Mouse (Mus musculus): ENCODE data around the gene Ttc7b. TPM values are rescaled to one million over a fixed set of nuclear protein-coding genes. Genes with fewer than 3 reads are reported as not detected.
A peak's percentile ranks its signal among the peaks of the same experiment; 100 is the strongest.

Ttc7b gene
- polyA plus RNA-seq, 1 experiment from 2014 or later = 4.3 TPM

DNA sequence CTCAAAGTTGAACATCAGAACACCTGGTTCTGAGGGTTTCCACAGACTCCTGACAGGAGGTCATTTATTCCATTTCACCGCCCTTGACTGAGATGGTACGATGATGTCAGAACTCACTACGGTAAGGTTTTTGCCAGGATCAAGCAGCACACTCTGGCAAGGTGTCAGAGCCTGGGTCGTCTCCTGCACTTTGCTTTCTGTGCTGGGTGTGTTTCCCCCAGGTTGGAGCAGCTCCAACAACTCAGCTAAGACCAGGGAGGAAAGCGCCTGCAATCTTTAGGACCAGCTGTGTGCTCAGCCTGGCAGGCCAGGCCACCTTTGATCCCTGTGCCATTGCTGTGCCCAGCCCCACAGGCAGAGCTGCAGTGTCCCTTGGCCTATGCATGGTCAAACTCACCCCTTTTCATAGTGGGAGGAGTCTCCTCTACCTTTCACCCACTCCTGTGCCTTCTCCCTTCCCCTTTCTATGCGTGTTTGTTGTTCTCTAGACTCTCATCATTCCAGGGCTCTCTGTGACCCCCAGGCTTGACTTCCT lies 98.3 kb downstream of the Ttc7b start:
- Histone ChIP-seq H3K9ac (no peak overlapping the region), H3K27ac (no peak overlapping the region), H3K4me2 (no peak overlapping the region), H3K4me3 (replicated peaks) (no peak overlapping the region), H3K36me3 (no peaks in the 10 kb centered on the region; the same call in 1 of the 2 replicates), H3K27me3 (no peaks in the 10 kb centered on the region), H3K4me1 (peaks cover 15% of the 10 kb centered on the region; the same call in 1 of the 2 replicates), H3K9me3 (replicated peaks) (no peaks in the 10 kb centered on the region)
- 0 out of 2 replicates have a peak, but pooled peaks have one; percentile 38 for ATAC-seq (replicated peaks; ENCODE audit: low FRiP score)
- 53% methylated on average over 6 of the region's 6 CpGs for WGBS

DNA sequence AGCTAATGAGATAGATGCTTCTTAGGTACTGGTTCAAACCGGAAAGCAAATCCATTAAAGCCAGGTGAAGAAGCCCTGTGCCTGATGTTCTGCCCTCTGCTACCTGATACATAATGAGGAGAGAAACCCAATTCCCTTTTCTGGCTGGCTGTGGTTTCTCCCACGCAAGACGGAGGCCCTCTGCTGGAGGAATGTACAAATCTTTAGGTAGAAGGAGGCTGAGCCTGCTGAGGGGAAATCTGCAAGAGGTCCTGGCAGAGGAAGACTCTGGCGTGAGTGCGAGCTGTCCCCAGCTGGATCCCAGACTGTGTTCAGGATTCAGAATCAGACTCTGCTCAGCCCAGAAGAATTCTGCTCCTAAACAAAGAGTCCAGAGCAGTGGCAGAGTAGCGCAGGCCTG lies 99.1 kb downstream of the Ttc7b start:
- Histone ChIP-seq H3K4me2 (no peak overlapping the region), H3K36me3 (no peaks in the 10 kb centered on the region; the same call in 1 of the 2 replicates), H3K9me3 (replicated peaks) (no peaks in the 10 kb centered on the region), H3K27ac (no peak overlapping the region), H3K4me3 (replicated peaks) (no peak overlapping the region), H3K4me1 (peaks cover 15% of the 10 kb centered on the region; the same call in 1 of the 2 replicates), H3K9ac (no peak overlapping the region), H3K27me3 (no peaks in the 10 kb centered on the region)
- 46% methylated on average over 6 of the region's 6 CpGs for WGBS
- peak; percentile 48; the same call in 1 of the 2 replicates for ATAC-seq (replicated peaks; ENCODE audit: low FRiP score)

DNA sequence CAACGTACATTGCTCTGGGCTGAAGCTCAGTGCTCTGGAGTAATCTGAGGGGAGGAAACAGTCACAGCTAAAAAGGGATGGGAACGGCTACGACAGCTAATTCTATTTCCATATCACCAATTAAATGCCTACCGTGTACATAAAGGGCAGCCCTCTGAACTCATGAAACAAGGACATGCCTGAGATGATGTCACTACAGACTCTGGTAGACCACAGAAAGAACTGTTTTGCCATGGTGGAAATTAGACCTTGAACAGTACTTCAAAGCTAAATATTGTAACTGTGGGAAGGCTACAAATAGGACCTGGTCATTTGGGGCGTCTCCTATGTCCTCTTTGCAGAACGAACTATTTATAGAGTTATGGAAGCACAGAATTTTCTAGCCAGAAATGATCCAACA lies 99.7 kb downstream of the Ttc7b start:
- no peak overlapping the region for H3K4me2 ChIP-seq
- no peaks in the 10 kb centered on the region for H3K9me3 ChIP-seq (replicated peaks)
- H3K4me3 ChIP-seq (replicated peaks) = no peak overlapping the region
- no peak overlapping the region for H3K9ac ChIP-seq
- H3K4me1 ChIP-seq = peaks cover 10% of the 10 kb centered on the region; the same call in 1 of the 2 replicates
- WGBS = 85% methylated on average over 6 of the region's 6 CpGs
- H3K36me3 ChIP-seq = no peaks in the 10 kb centered on the region; the same call in 1 of the 2 replicates
- no peaks in the 10 kb centered on the region for H3K27me3 ChIP-seq
- ATAC-seq (replicated peaks; ENCODE audit: low FRiP score) = no peak
- H3K27ac ChIP-seq = no peak overlapping the region

DNA sequence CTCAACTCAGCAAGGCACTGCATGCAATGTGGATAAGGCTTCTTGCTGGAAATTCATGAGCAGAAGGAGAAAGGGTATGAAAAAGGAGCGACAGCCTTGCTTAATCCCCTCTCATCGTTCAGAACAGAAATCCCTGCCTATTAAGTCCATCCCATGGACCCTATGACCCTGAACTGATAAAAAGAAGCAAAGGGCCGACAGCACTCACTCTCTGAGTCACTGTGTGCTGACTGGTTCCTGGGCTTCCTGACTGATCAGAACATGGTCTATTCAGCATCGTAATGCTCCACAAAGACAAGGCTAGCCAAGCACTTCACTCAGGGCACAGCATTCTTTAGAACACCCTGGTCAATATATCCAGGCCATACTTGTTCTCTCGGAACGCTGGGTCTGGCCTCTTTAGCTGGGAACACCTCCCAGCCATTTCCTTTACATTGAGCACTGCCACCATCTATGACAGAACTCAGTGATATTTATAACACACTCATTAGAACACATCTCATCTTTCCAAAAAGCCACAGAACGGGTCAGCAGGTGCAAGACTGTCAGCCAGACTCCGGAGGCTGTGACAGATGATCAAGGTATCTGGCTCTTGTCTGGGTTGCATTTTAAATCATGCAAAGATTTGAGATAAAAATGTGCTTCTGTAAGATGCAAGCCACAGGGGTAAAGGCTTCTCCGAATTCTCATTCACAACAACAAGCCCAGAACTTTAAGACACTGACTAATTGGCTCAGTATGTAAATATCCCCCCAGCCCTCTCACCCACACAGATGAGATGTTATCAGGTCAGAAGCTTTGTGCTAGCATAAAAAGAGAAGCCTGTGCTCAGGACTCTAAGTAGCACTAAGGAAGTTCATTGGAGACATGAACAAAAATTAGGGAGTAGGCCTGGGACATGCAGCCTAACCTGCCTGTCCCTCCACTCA lies 100.4 kb downstream of the Ttc7b start:
- Histone ChIP-seq H3K4me1 (peaks cover 8% of the 10 kb centered on the region; the same call in 1 of the 2 replicates), H3K36me3 (no peaks in the 10 kb centered on the region; the same call in 1 of the 2 replicates), H3K9me3 (replicated peaks) (no peaks in the 10 kb centered on the region), H3K27me3 (no peaks in the 10 kb centered on the region), H3K27ac (no peak overlapping the region), H3K4me3 (replicated peaks) (no peak overlapping the region), H3K4me2 (no peak overlapping the region), H3K9ac (no peak overlapping the region)
- ATAC-seq (replicated peaks; ENCODE audit: low FRiP score) = no peak
- 55% methylated on average over 9 of the region's 9 CpGs for WGBS

DNA sequence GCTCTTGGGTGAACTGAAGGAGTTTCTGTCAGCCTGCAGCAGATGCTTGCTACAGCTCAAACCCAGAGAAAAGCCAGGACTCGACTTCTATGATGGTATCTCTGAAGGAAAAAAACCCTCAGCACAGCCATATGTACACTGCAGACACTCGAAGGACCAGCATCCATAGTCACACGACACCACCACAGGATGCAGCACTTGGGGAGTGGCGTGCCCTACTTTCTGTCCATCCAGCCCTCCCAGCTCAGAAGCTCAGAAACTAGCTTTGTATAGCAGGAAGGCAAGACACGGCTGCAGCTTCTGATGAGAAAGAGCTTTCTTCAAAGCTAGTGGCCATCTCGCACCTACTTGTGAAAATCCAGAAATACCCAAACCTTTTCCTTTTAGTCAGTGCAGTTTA lies 104.8 kb downstream of the Ttc7b start:
- Histone ChIP-seq H3K4me1 (peaks cover 7% of the 10 kb centered on the region), H3K36me3 (peaks cover 26% of the 10 kb centered on the region), H3K4me3 (replicated peaks) (no peak overlapping the region), H3K9ac (no peak overlapping the region), H3K9me3 (replicated peaks) (no peaks in the 10 kb centered on the region), H3K27me3 (no peaks in the 10 kb centered on the region), H3K4me2 (no peak overlapping the region), H3K27ac (no peak overlapping the region)
- WGBS = 40% methylated on average over 6 of the region's 6 CpGs
- ATAC-seq (replicated peaks; ENCODE audit: low FRiP score) = no peak

DNA sequence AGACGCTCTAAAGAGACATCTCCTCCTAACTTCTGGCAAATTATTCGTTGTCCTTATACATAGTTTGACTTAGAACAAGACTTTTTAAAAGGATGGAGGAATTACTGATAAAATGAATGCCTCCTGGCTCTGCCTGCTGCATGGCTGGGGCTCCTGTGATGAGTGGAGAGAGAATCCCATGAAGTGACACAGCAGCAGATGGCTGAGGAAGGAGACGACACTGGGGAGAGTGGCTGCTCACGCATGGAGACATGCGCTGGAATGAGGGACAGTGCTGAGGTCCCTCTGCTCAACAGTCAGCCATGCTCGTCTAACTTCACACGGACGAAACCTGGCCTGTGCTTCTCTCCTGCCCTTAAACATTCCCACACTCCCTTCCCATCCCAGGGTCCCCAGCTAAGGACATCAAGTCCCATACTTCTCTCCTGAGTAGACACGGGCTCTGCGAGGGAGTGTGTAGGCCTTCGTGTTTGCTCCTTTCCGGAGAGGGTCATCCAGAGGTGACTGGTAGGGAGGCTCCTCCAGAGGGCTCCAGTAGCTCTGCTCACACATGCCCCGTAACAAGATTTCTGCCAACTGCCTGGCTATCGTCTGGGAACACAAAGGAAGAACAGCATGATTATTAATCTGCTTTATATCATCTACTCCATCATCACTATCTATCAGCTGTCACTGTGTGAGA lies 105.8 kb downstream of the Ttc7b start:
- Histone ChIP-seq H3K27ac (no peak overlapping the region), H3K9ac (no peak overlapping the region), H3K27me3 (no peaks in the 10 kb centered on the region), H3K4me3 (replicated peaks) (no peak overlapping the region), H3K36me3 (peaks cover 26% of the 10 kb centered on the region), H3K9me3 (replicated peaks) (no peaks in the 10 kb centered on the region), H3K4me2 (no peak overlapping the region), H3K4me1 (peaks cover 7% of the 10 kb centered on the region)
- ATAC-seq (replicated peaks; ENCODE audit: low FRiP score) = peak; percentile 84; the same call in 1 of the 2 replicates
- WGBS = 43% methylated on average over 14 of the region's 14 CpGs

DNA sequence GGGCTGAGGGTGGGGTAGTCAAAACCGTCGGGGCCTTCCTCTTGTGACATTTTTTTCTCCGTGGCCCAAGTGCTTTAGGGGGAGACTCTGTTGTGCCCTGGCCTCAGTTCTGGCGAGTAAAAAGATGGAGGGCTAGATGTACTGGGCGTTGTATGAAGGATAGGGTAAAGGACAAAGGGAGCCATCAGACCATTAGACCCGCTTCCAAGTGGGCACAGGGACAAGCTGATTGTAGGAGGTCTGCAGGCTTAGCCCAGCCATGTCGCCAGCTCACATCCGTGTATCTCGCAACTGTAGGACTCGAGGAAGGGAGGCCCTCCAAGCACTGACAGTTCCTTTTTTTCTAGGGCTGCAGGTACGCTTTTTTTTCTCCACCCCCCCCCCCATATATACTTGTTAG lies 111.9 kb downstream of the Ttc7b start:
- 87% methylated on average over 11 of the region's 11 CpGs for WGBS

DNA sequence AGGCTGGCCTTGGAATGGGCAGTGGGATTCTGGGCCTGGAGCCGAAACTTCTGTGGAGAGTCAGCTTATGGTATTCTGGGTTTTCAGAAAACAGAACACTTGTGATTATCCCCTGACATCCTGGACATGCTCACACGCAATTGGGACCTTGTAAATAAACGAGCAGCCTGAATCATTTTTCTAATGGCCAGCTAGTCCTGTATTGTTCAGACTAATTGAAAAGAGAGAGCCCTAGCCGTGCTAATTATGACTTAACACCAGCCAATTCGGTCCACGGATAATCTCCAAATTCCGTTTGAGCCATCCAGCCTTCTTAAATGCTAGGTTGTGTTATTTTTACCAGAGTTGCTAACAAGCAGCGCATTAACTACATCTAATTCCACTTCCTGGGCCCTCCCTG lies 112.5 kb downstream of the Ttc7b start:
- Histone ChIP-seq H3K4me2 (no peak overlapping the region), H3K9me3 (replicated peaks) (no peaks in the 10 kb centered on the region), H3K36me3 (peaks cover 11% of the 10 kb centered on the region; the same call in 1 of the 2 replicates), H3K9ac (no peak overlapping the region), H3K4me1 (0 out of 2 replicates have a peak, but pooled peaks cover 2% of the 10 kb centered on the region), H3K27me3 (no peaks in the 10 kb centered on the region), H3K4me3 (replicated peaks) (no peak overlapping the region), H3K27ac (no peak overlapping the region)
- no peak for ATAC-seq (replicated peaks; ENCODE audit: low FRiP score)
- WGBS = 79% methylated on average over 8 of the region's 8 CpGs

More for the DNA sequence above, 111.9 kb downstream of the Ttc7b start:
- no peaks in the 10 kb centered on the region for H3K9me3 ChIP-seq (replicated peaks)
- H3K27ac ChIP-seq = no peak overlapping the region
- peaks cover 13% of the 10 kb centered on the region for H3K36me3 ChIP-seq
- ATAC-seq (replicated peaks; ENCODE audit: low FRiP score) = no peak
- H3K27me3 ChIP-seq = no peaks in the 10 kb centered on the region
- H3K4me3 ChIP-seq (replicated peaks) = no peak overlapping the region
- H3K4me1 ChIP-seq = 0 out of 2 replicates have a peak, but pooled peaks cover 2% of the 10 kb centered on the region
- H3K9ac ChIP-seq = no peak overlapping the region
- no peak overlapping the region for H3K4me2 ChIP-seq

DNA sequence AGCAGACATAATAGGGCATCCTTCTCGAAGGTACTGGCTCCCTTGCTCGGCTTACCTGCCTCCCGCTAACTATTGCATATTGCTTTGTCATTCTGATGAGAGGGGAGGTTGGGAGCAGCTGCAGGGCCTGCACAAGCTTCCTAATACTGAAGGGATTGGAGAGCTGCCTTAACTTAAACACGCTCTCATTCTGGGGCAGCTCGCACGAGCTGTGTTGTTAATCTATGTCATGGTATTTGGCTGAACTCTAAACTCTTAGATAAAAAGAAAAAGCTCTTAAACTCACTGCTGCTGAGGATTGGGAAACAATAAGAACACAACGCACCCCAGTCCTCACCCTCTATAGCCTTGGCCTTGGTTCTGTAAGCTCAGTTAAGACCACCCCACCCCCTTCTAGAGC lies 113.3 kb downstream of the Ttc7b start:
- H3K27ac ChIP-seq = no peak overlapping the region
- no peak overlapping the region for H3K4me2 ChIP-seq
- 0 out of 2 replicates have a peak, but pooled peaks cover 2% of the 10 kb centered on the region for H3K4me1 ChIP-seq
- H3K4me3 ChIP-seq (replicated peaks) = no peak overlapping the region
- H3K9me3 ChIP-seq (replicated peaks) = no peaks in the 10 kb centered on the region
- peaks cover 12% of the 10 kb centered on the region; the same call in 1 of the 2 replicates for H3K36me3 ChIP-seq
- ATAC-seq (replicated peaks; ENCODE audit: low FRiP score) = no peak
- H3K9ac ChIP-seq = no peak overlapping the region
- H3K27me3 ChIP-seq = no peaks in the 10 kb centered on the region
- WGBS = 52% methylated on average over 7 of the region's 7 CpGs

DNA sequence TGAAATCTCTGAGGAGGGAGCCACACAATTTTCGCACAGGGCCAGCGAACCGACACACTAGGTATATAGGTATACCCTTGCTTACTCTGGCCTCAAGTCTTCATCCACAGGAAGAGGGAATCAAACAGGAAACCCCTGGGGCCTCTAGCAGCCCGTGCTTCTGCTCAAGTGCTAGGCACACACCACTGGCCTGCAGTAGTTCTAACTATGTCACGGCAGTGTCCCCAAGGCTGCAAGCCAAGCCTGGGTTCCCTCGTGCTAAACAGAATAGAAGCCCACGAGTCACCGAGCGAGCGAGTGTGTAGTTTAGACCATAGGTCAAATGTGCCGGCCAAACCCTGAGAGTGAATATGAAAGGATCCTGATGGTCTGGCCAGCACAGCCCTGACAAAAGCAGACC lies 114.5 kb downstream of the Ttc7b start:
- WGBS = 75% methylated on average over 11 of the region's 11 CpGs
- Histone ChIP-seq H3K9me3 (replicated peaks) (no peaks in the 10 kb centered on the region), H3K4me1 (0 out of 2 replicates have a peak, but pooled peaks cover 2% of the 10 kb centered on the region), H3K27ac (no peak overlapping the region), H3K4me2 (no peak overlapping the region), H3K36me3 (peaks cover 19% of the 10 kb centered on the region), H3K4me3 (replicated peaks) (no peak overlapping the region), H3K27me3 (no peaks in the 10 kb centered on the region), H3K9ac (no peak overlapping the region)
- no peak; the same call in 1 of the 2 replicates for ATAC-seq (replicated peaks; ENCODE audit: low FRiP score)

DNA sequence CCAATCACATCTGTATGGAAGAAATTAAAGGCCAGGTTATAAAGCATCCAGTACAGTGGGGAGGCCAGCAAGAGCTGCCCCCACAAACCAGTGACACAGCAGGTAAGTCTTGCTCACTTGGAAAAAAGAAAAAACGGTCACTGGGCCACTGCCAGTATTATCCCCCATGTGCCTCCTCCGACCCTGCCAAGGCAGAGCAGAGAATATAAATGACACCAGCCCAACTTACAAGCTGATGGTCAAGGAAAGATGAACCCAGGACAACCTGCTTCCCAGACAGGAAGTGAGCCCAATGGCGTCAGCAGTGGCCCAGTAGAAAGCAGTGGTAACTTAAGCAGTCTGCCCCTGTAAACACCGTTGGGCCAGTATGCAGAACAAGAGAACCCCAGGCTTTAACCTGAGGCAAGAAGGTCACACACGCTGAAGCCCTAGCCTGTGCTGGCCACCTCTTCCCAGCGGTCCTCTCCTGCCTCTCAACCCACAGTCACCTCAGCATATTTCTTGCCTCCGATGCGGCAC lies 115.1 kb downstream of the Ttc7b start:
- 83% methylated on average over 8 of the region's 8 CpGs for WGBS
- Histone ChIP-seq H3K4me2 (no peak overlapping the region), H3K27me3 (no peaks in the 10 kb centered on the region), H3K36me3 (peaks cover 23% of the 10 kb centered on the region), H3K9ac (no peak overlapping the region), H3K27ac (no peak overlapping the region), H3K4me3 (replicated peaks) (no peak overlapping the region), H3K9me3 (replicated peaks) (no peaks in the 10 kb centered on the region), H3K4me1 (0 out of 2 replicates have a peak, but pooled peaks cover 2% of the 10 kb centered on the region)
- no peak for ATAC-seq (replicated peaks; ENCODE audit: low FRiP score)
